Mouse (Mus musculus) frontal cortex, adult (tissue): Measurements from ENCODE around the gene Ccnk.

ENCODE experiments used
- ATAC-seq: cut with Nextera tagmentation; 2 replicates; pipeline ENCODE4 v1.9.2; 2017; ENCODE audit warnings: mild to moderate bottlenecking, moderate library complexity, mixed read lengths; ENCODE audit not compliant: low TSS enrichment

The Ccnk gene

DNA sequence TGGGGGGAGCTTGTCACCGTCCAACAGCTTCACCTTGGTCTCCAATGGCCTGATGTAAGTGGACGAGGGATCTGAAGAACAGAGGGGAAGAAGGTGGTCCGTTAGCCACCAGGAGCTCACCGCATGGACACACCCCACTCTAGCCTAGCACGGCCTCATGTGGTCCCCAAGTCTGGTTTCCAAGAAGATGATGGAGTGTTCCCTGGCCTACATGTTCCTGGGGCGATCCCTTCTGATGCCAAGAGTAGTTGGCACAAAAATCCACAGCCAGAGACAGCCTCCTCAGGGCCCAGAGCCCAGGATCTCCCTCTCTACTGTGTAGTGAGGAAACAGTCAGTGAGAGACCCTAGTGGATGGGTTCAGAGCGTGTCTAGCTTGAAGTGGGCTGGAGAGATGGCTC is 42.3 kb downstream of the Ccnk start:
- no peak for ATAC-seq

DNA sequence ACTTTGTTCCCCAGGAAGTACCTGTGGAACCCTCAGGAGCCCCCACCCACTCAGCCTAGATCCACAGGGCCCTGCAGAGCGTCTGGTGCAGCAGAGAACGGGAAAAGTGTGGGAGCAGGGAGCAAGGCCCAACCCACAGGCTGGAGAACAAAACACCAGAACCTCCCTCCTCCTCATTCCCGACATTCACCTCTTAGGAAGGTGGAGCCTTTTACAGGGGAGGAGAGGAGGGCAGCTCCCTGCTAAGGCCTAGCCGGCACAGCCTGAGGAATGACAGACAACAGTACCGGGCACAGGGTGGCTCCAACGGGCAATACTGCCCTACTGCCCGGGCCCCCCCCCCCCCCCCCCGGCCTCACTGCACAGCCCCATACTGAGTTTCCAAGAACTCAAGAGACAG is 44.0 kb downstream of the Ccnk start:
- no peak for ATAC-seq

DNA sequence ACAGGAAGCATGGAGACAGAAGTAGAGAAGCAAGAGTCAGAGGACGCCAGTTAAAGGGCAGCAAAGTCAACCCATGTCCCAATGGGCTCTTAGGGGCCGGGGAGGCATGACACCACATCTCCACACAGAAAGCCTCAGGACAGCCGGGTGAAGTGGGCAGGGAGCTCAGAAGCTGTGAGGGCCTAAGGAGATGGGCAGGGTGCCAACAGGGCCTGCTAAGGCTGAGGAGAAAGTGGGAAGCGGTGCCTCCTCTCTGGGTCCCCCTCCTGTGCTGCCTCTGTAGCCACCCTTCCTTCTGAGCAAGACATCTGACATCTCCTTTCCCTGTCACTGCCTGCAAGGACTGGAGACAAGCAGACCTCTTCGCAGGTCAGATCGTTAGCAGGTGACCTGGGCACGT is 46.4 kb downstream of the Ccnk start:
- ATAC-seq = no peak

DNA sequence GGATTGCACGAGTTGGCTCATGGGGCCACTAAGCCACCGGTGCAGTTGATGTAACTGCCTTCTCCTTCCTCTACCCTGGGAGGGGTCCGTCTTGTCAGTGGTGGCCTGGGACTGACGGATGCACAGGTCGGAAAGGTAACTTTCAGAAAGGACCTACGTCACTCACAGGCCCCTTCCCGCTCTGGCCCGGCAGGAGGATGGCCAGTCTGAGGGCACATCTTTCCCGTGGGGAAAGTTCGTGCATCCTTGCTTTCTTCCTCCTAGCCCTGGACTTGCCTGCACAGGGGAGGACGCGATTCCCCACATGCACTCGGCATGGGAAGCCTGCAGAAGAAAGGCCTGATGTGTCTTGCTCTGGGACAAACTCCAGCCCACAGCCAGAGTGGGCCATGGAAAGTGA is 46.8 kb downstream of the Ccnk start:
- ATAC-seq = no peak

DNA sequence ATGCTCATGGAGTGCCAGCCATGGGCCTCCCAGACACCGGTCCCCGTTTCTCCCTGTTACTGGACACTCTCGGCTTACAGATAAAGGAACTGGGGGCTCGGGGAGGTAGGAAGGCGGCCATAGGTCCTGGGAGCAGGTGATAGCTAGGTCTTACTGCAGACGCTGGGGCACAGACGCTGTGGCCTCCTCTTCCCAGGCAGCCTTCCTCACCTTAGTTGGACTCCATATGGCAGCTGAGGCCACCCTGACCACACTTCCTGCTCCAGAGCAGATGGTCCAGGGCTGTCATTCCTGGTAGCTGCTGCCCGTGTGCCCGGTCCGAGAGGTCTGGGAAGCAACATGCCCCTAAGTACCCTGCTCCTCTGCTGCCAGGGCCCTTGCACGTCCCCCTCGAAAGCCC is 47.6 kb downstream of the Ccnk start:
- ATAC-seq = no peak

DNA sequence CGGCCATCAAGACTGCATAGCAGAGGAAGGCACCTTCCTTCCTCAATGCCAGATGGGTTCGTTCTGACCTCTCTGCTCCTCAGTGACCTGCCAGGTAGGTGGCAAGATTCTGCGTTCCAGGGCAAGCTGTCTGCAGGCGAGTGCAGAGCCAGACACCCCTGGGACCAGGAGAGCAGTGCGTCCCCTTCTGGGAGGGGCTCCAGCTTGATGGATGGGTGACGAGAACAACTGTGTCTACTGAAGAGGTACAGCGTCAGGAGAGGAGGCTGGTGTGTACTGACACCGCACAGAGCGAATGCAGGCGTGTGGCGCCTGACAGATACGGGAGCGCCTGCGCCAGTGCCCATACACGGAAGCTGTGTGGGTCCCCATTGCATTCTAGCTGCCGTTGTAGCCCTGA is 48.1 kb downstream of the Ccnk start:
- no peak for ATAC-seq

DNA sequence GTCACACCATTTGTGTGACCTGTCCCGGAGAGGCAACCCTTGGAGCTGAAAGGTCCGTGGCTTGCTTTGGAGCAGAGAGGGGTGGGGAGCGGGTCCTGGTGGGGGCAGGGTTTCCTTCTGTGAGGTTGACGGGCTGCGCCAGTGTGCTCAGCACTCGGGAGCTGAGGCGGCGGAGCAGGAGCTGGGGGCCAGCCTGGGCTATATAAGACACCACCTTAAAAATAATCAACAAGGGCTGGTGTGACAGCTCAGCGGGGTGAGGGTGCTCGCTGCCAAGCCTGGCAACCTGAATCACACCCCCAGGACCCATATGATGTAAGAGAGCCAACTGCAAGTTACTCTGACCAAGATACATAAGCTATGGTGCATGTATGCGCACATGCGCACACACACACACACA is 50.7 kb downstream of the Ccnk start:
- no peak for ATAC-seq

DNA sequence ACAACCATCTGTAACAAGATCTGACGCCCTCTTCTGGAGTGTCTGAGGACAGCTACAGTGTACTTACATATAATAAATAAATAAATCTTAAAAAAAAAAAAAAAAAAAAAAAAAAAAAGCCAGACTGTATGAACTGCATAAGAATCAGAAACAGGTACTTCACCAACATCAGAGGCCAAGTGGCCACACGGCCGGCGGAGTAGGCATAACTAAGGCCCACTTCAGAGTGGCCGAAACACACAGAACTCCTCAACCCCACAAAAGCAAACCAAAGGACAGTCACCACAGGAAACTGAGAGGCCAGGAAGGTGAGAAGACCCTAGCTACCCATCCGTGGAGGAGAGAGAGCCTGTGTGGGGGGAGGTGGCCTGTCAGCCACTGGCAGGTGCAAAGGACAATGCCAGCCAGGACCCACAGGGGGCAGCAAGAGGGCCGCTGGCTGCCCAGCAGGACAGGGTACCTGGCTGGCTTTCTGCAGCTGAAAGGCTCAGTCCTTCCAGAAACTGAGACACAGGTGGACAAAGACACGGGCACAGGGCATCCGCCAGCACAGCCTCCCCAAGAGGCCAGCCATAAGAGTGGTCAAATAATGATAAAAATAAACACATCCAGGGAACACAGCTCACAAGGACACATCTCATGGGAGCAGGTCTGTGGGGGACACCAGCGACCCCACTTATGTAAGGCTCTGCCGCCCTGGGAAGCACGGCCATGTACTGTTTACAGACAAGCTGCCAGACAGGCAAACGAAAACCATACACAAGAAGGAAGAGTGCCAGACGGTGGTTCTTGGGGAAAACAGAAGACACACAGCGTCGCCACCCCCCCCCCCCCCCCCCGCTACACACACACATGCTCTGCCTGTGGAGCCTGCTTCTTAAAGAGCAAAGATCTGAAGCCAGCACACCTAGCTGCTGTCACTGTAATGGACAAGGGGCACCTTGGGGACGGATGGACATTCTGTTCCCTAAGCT is 51.7 kb downstream of the Ccnk start:
- no peak for ATAC-seq

DNA sequence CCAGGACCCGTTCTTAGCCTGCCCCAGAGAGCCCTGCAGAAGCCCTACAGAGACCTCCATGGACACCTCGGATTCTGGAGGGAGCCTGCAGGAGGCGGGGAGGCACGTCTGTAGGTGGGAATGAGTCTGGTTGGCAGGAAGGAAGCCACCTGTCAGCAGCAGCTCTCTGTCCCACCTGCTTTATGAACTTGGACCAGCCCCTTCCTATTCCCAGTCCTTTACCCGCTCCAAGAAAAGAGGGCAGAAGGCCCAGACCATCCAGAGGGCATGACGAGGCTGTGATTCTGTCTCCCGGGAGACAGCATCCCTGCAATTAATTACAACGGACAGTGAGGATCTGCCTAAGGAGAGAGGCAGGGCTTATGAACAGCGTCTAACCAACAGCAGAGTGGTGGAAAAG is 52.5 kb downstream of the Ccnk start:
- ATAC-seq = no peak

DNA sequence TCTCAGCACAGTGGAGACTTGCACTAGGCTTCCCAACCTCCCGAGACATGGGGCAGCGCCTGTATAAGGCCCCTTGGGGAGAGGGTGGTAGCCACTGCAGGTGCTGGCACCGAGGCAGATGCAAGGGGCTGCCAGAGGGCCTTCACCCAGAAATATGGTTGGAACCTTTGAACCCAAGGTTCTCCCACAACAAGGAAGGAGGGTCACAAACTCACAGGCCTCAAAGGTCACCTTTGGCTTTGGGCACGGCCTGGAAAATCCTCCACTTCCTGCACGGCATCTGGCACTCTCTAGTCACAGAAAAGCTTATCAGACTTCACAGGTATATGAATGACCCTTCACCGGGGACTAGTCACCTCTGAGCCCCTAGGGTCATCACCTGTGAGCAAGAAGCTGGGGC is 54.4 kb downstream of the Ccnk start:
- no peak for ATAC-seq

DNA sequence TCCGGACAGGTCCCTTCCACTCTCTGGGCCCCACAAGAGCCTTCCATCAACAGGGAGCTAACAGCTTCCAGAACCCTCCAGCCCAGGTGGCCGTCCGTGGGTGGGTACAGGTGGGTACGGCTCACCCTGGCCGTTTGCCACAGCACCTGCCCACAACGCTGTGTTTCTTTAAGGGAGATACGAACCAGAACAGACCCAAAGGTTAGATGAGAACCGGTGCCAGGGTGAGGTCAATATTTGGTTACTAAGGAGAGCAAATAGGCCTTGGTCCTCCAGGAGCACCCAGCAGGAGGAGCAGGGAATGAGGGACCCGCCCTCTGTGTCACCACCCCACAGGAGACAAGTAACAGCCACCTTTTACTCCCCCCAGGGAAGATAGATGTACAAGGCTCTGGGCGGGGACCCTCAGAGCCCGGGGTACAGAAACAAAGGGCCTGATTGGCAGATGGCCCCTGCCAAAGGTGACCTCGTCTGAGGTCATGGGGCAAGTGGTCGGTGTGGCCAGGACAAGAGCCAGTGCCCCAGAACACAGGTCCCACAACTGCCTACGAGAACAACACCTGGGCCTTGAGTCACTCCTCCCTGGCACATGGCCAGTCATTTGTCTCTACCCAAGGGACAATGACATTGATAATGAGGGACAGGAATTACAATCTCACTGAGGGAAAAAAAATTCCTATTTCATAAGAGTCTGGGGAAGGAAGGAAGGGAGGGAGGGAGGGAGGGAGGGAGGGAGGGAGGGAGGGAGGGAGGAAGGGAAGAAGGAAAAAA is 55.6 kb downstream of the Ccnk start:
- no peak for ATAC-seq

DNA sequence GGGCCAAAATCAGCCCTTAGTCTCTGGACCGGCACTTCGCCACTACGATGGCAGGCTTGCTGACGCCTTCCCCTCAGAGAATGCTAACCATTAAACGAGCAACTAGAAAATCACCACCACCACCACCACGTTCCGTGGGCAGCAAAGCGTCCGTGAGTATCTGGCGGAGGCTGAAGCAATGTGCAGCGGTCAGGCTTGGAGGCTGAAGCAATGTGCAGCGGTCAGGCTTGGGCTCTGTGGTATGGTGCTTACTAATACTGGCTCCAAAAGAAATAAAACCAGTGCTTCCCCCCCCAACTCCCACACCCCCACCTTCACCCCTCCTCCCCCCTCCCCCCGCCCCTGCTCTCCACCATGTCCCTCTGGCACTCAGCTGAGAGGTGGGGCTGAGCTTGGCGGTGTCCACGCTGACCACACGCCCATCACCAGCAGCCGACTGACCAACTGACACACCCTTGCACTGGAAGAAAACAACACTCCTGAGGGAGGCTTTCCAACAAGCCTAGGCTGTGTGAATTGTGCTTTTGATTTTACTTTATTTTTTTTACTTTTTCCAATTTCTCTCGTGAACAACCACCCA is 56.7 kb downstream of the Ccnk start:
- no peak for ATAC-seq

DNA sequence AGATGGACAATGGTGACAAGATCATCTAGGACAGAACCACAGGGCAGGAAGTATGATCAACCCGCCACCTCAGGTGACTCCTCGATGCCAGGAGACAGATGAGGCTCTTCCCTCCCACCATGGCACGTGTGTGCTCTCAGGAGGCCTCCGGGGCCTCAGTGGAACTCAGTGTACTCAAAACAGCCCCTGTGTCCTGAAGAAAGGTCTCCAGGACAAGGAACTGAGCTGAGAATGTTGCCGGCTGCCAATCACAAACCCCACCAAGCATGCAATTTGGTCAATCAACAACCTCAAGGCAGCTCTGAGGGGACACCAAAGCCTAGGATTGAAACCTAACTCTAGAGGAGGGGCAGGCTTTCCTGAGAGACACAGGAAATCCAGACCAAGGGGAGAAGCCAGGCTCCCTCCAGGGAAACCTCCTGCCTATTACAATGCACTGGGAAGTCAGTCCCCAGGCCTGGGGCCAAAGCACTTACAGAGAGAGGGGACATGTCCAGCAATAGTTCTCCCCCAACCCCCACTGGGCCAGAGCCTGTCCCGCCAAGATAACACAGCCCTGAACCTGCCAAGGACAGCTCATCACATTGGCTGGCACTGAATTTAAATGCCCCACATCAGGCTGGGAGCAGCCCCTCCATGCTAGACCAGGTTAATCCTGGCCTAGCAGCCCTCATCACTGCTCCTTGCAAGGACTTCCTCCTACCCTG is 58.1 kb downstream of the Ccnk start:
- no peak for ATAC-seq

DNA sequence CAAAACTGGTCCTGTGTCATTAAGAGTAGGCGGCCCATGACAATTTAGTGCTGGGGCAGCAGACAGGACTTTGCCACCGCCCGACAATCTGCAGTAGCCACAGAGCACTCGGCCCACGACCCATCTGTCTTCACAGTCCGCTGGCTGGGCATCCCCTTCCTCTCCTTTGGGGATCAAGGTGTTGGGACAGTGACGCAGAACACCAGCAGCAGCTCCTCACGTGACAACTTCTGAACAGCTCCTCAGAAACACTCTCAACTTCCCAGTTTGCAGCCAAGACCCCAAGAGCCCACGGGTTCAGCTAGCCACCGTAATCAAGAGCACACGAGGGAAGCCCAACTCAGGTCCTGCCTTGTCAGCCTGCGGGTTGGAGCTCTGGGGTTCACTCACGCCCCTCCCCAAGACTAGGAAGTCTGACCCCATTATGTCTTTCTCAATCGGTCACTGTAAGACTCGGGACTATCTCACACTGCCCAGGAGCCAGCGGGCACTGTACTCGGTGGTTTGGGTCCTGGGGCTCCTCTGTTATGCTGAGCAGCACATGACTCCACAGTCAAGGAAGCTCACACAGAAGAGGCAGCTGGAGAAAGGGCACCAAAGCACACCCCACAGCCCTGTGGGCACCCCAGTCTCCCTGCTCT is 59.1 kb downstream of the Ccnk start:
- ATAC-seq = no peak

DNA sequence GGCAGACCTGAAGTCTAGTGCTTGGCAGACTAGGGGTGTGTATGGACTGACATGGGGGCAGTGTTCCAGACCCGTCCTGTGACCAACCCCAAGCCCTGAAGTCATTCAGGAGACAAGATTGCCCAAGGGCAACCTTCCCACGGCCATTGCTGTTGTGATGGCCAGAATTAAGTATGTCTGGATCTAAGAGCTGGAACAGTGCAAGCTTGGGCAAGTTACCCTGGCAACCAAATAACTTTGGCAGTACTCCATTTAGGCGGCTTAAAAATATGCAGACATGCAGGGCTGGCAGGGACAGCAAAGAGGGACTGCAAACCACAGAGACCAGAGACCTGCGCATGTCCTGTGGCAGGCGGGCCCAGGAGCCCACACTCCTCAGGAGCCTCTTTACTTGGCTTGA is 60.1 kb downstream of the Ccnk start:
- ATAC-seq = peak; percentile 65

DNA sequence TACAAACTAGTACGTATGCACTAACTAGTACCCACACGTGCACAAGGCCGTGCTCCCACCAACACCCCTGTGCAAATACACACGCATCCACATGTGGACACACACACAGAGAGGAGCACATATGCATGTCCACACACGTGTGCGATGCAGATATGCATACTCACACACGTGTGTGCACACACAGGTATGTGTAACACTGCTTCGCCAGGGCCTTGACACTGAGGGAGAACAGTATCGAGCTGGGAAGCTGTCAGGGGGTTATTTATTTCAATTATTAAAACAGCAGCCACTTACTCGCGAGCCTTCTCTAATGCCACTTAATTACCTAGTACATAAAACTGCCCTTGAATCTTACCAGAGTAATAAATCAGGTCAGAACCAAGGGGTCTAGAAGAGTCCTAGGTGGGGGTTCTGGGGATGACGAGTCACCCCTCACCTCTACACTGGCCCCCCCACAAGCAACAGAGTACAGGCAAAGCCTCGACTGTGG is 61.1 kb downstream of the Ccnk start:
- ATAC-seq = no peak

DNA sequence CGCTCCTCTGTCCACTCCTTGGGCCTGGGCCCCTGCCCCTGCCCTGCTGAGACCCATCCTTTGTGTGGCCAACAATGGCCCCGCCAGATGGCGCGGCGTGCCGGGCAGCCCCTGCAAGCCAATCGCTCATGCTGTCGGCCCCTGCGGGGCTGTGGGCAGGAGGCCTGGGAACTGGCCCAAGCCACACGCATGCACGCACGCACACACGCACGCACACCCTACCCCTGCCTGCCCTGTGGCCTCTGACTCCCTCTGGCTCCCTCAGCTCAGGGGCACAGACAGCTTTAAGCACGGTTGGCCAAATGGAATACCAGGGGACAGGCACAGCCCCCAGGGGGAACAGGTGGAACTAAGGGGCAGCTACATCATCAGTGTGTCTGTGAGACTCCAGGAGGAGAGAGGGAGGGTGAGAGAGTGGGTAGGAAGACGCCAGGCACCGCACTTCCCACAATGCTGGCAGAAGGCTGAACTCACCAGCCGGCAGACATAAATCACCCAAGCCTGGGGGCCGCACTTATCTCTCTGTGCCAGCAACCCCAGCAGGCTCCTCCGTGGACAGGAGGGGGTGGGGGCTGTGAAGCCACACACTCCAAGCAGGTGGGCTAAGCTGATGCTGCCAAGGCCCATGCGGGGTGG is 61.7 kb downstream of the Ccnk start:
- ATAC-seq = peak; percentile 80

DNA sequence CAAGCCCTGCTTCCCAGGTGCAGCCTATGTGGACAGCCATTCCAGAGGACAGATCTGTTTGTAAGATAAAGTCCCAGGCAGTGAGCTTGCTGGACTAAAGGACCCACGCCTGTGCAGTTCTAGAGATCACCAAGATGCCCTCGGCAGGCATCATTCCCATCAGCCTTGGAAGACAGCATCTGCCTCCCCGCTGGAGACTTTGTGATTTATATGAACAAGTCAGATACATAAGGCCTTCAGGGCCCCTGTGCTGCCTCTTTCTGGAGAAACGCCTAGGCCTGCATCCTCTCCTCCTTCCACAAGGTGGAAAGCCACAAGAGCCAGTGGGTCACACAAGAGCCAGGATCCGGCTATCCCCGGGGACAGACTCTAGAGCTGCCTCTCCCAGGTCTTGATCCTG is 62.2 kb downstream of the Ccnk start:
- no peak for ATAC-seq

DNA sequence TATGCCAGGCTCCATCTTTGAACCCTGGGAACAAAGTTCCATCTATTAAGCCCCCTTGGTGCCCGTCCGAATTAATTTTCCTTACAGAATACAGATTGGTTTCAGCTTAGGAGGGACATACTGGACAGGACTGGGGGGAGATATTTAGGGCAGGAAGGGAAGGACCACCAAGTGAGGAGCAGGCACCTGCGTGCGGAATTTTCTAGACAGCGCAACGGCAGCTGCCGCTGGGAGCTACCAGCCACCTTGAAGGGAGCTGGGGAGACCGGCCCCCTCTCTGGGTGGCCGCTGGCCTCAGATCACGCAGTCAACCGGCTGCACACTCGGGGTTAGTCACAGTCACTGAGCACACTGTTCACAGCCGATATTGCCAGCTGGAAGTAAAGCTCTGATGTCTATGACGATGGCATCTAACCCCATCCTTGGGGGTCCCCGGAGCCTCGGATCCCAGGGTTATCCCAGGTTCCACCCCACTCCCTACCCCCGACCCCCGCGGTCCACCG is 62.9 kb downstream of the Ccnk start:
- ATAC-seq = no peak

DNA sequence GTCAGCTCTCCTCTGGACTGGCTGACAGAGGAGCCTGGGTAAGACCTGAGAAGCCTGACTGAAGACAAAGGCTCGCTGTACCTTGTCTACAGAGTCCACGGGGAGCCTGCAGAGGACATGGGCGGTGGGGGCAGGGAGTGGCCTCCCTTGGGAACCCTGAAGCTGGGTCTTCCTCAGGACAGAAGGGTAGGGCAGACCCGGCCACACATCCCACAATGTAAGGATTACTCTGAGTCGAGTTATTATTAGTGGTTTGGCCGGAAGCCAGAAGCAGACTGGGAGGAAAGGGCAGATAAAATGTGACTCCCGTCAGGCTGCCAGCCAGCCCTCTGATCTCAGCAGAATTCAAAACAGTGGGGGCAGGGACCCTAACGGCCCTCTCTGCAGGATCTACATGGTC is 65.4 kb downstream of the Ccnk start:
- ATAC-seq = no peak

DNA sequence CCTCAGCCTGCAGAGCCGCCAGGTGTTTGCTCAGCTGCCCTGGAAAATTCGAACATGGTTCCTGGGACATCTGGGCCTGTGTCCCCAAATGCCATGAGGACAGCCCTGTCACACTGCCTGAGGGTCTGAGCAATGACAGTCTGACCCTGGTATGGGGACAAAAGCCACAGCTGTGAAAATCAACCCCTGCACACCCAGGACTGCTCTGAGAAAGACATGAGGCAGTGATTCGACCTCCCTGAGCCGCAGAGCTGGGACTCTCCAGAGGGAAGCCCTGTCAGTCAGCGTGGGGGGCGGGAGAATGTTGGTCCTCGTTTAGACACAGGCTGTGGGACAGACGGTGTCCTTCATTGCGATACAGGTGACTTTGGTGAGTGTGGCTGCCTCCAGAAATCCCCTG is 66.2 kb downstream of the Ccnk start:
- no peak for ATAC-seq
